Mouse (Mus musculus) liver, adult 2 months (tissue): Measurements from ENCODE around the gene Olfr324.

Experiments
- CTCF ChIP-seq: fragments of 200-500 bp; IDR thresholded peaks from 2 replicates; pipeline ENCODE4 v1.5.1; 2011; ENCODE audit warnings: low read depth, low read length, control low read depth
- POLR2A ChIP-seq: fragments of 200-500 bp; IDR thresholded peaks from 2 replicates; pipeline ENCODE4 v1.6.1; 2011; ENCODE audit warnings: low read length, control low read depth; ENCODE audit not compliant: insufficient read depth; ENCODE audit errors: extremely low read depth

DNA sequence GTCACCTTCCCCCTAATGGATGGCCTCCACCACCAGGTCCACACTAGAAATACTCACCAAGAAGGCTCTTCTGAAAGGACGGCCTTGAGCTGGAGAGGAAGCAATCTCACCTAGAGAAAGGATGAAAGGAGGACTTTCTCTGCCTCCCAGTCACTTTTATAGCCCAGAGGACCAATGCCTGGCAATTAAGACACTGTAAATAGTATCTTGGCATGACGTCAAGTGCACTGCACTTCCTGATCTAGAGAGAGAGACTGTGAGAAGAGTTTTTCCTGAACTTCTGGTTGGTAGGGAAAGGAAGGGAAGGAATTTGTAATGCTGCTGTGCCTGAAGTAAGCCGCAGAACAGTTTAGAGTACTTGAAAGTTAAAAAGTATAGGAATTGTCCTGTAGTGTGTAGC is 18.4 kb downstream of the Olfr324 start:
- TF ChIP-seq POLR2A, result no peak
- no peak for TF ChIP-seq CTCF
